Mouse (Mus musculus) megakaryocyte, embryonic 14.5 days (primary cell): ENCODE measurements around the gene Arel1.

Source experiments
- FLI1 ChIP-seq: IDR thresholded peaks from 2 replicates; pipeline ENCODE4 v1.6.1; 2012; ENCODE audit warnings: low read length, inconsistent platforms, mixed read lengths
- GATA1 ChIP-seq: IDR thresholded peaks from 3 replicates; pipeline ENCODE4 v1.6.1; 2012; ENCODE audit warnings: mixed read lengths, low read length, inconsistent platforms, borderline replicate concordance

- TF ChIP-seq GATA1 (no peak), FLI1 (no peak)
Observed at GRCm38 (mm10) chr12:84904399-84904798, 66.3 kb downstream of the Arel1 start.
